Mouse (Mus musculus): Measurements from ENCODE around the gene Ino80d.

- no peak for TF ChIP-seq ZNF384 (IDR thresholded peaks at IDR 0.05; ENCODE audit: low read depth, low read length)
- no peak for TF ChIP-seq MAFK (IDR thresholded peaks at IDR 0.05; ENCODE audit: insufficient read depth, low read depth, low read length)
- TF ChIP-seq HCFC1 (IDR thresholded peaks at IDR 0.05; ENCODE audit: borderline replicate concordance, insufficient read depth, low read length) = no peak
- TF ChIP-seq ZC3H11A (IDR thresholded peaks at IDR 0.05; ENCODE audit: borderline replicate concordance, low read depth, low read length) = no peak
Observed at GRCm38 (mm10) chr1:63102758-63103451, 11.6 kb downstream of the Ino80d start.
